ENCODE assay signal across 8 mouse cellular contexts in the genomic region with DNA sequence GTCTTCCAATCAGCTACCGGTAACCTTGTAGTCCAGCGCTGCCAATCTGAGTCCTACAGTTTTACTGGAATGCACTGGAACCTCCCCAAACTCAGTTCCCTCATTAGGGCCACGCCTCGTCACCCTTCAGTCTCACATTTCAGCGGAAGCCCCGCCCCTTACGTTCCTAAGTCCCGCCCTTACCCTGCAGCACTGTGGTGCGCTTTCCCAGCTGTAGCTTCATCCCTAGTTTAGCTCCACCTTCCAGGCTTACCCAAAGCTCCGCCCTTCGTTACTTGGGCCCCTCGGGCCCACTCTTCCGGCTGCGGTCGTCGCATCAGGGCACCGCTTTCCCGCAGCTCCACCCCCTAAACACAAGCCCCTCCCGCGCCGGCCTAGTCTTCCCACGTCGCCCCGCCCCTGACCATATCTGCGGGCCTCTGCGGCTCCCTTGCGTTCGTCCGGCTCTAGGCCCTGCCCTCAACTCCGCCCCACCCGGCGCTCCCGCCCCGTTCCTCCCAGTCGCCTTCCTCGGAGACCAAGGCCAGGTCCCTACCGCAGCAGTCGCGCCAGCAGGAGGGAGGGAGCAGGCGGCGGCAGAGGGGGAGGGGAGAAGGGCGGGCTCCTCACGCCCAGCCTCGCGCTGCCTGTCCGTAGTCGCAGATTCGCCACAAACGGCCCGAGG. TPM values are rescaled to one million over a fixed set of nuclear protein-coding genes. Genes with fewer than 3 reads are reported as not detected.
DNase-seq lines count a peak whose midpoint lies in the region; ATAC-seq lines count a peak whose summit lies in the region.

No protein-coding gene starts in this region.

- peak overlapping the region; percentile 99 for H3K27ac ChIP-seq in heart, embryonic 14.5 days (replicated peaks in 1 of 2; ENCODE audit: control insufficient read depth in 1 of 2, insufficient read depth in 1 of 2, low read depth in 2 of 2, low read length in 2 of 2)
- peak overlapping the region; percentile 95 for H3K27ac ChIP-seq in liver, embryonic 13.5 days
- H3K27ac ChIP-seq in stomach, embryonic 16.5 days (ENCODE audit: low read length), result peak overlapping the region; percentile 99

- peak; percentile 98 for DNase-seq in c-Kit-negative CD71-positive TER-119-positive erythroid progenitor cells, embryonic 14.5 days (ENCODE audit: low read depth, low spot score)
- peak; percentile 99 for DNase-seq in fibroblast of lung, adult 2 months (ENCODE audit: low read depth)
- DNase-seq in kidney, postnatal 14 days, result peak; percentile 100
- peak; percentile 100 for DNase-seq in liver, embryonic 13.5 days
- peak; percentile 98 for DNase-seq in neural tube, embryonic 10.5 days (ENCODE audit: extremely low spot score, low spot score)

- H3K36me3 ChIP-seq in heart, embryonic 14.5 days (ENCODE audit: control insufficient read depth, insufficient read depth, low read length), result peaks cover 16% of the 10 kb centered on the region
- peaks cover 17% of the 10 kb centered on the region for H3K36me3 ChIP-seq in liver, embryonic 13.5 days
- H3K36me3 ChIP-seq in stomach, embryonic 16.5 days (ENCODE audit: control insufficient read depth, insufficient read depth, low read length), result 0 out of 2 replicates have a peak, but pooled peaks cover 3% of the 10 kb centered on the region

- no peaks in the 10 kb centered on the region for H3K9me3 ChIP-seq in heart, embryonic 14.5 days (ENCODE audit: control insufficient read depth, low read length)
- no peaks in the 10 kb centered on the region for H3K9me3 ChIP-seq in liver, embryonic 13.5 days (replicated peaks)
- no peaks in the 10 kb centered on the region for H3K9me3 ChIP-seq in stomach, embryonic 16.5 days (replicated peaks; ENCODE audit: control insufficient read depth, low read length)

- under 1% methylated on average over 48 of the region's 50 CpGs for WGBS in heart, embryonic 14.5 days
- under 1% methylated on average over 50 of the region's 50 CpGs for WGBS in liver, embryonic 13.5 days (ENCODE audit: insufficient replicate concordance)
- under 1% methylated on average over 50 of the region's 50 CpGs for WGBS in stomach, embryonic 16.5 days

- peak overlapping the region; percentile 89 to 93 for H3K4me3 ChIP-seq in heart, embryonic 14.5 days (ENCODE audit: control insufficient read depth in 1 of 2, insufficient read depth in 1 of 2, low read depth in 1 of 2, low read length in 2 of 2)
- H3K4me3 ChIP-seq in liver, embryonic 13.5 days (replicated peaks), result peak overlapping the region; percentile 99
- peak overlapping the region; percentile 83 for H3K4me3 ChIP-seq in stomach, embryonic 16.5 days (replicated peaks; ENCODE audit: low read length)

- peak; percentile 92 for ATAC-seq in CD4-positive, CD25-positive, alpha-beta regulatory T cell, adult 4 months
- peak; percentile 98 for ATAC-seq in heart, embryonic 14.5 days (ENCODE audit: insufficient number of reproducible peaks, insufficient read depth, low FRiP score, low read depth)
- ATAC-seq in liver, embryonic 13.5 days (ENCODE audit: low read depth), result peak; percentile 96
- peak; percentile 98 for ATAC-seq in stomach, embryonic 16.5 days (ENCODE audit: insufficient read depth, low FRiP score)

- no peaks in the 10 kb centered on the region for H3K27me3 ChIP-seq in heart, embryonic 14.5 days (ENCODE audit: control insufficient read depth, insufficient read depth, low read length)
- no peaks in the 10 kb centered on the region for H3K27me3 ChIP-seq in liver, embryonic 13.5 days
- no peaks in the 10 kb centered on the region for H3K27me3 ChIP-seq in stomach, embryonic 16.5 days (ENCODE audit: control insufficient read depth, insufficient read depth, low read length)

- H3K9ac ChIP-seq in heart, embryonic 14.5 days (ENCODE audit: low read length), result peak overlapping the region; percentile 94
- H3K9ac ChIP-seq in liver, embryonic 13.5 days, result peak overlapping the region; percentile 97
- H3K9ac ChIP-seq in stomach, embryonic 16.5 days (ENCODE audit: low read length), result peak overlapping the region; percentile 98

- peaks cover 4 to 22% of the 10 kb centered on the region in 2 experiments for H3K4me1 ChIP-seq in heart, embryonic 14.5 days (ENCODE audit: control insufficient read depth in 2 of 2, insufficient read depth in 2 of 2, low read length in 2 of 2)
- H3K4me1 ChIP-seq in liver, embryonic 13.5 days (replicated peaks), result peaks cover 30% of the 10 kb centered on the region
- H3K4me1 ChIP-seq in stomach, embryonic 16.5 days (ENCODE audit: control insufficient read depth, insufficient read depth, low read length), result peaks cover 15% of the 10 kb centered on the region

- peak overlapping the region; percentile 84 for H3K4me2 ChIP-seq in heart, embryonic 14.5 days (ENCODE audit: low read length)
- H3K4me2 ChIP-seq in liver, embryonic 13.5 days, result peak overlapping the region; percentile 96
- peak overlapping the region; percentile 80 for H3K4me2 ChIP-seq in stomach, embryonic 16.5 days (ENCODE audit: low read depth, low read length)

RNA-seq across cellular contexts. Expression of a gene that starts 0.5 kb away (rescaled TPM):
- 10 to 100 TPM; 11.7 to 12.0 TPM for polyA plus RNA-seq in CD4-positive, CD25-positive, alpha-beta regulatory T cell, adult 4 months (2017; shearing (Covaris generic))
- 11.7 and 11.8 TPM in 2 replicates for polyA plus RNA-seq in heart, embryonic 14.5 days (2014; fragmentation: Nextera tagmentation; extraction: Ambion mirVana)
- polyA plus RNA-seq in liver, embryonic 13.5 days (2015; fragmentation: Nextera tagmentation; extraction: Ambion mirVana), result 7.5 and 9.2 TPM in 2 replicates
- 12.9 and 13.6 TPM in 2 replicates for polyA plus RNA-seq in stomach, embryonic 16.5 days (2015; fragmentation: Nextera tagmentation; extraction: Ambion mirVana)

RNA-seq across cellular contexts. Expression of a gene that starts 20.3 kb away (rescaled TPM):
- 10 to 100 TPM; 15.9 to 26.2 TPM for polyA plus RNA-seq in CD4-positive, CD25-positive, alpha-beta regulatory T cell, adult 4 months (2017; shearing (Covaris generic))
- 10.1 and 10.3 TPM in 2 replicates for polyA plus RNA-seq in heart, embryonic 14.5 days (2014; fragmentation: Nextera tagmentation; extraction: Ambion mirVana)
- 5.6 and 6.8 TPM in 2 replicates for polyA plus RNA-seq in liver, embryonic 13.5 days (2015; fragmentation: Nextera tagmentation; extraction: Ambion mirVana)
- polyA plus RNA-seq in stomach, embryonic 16.5 days (2015; fragmentation: Nextera tagmentation; extraction: Ambion mirVana), result 12.0 and 12.6 TPM in 2 replicates

RNA-seq across cellular contexts. Expression of a gene that starts 24.3 kb away (rescaled TPM):
- polyA plus RNA-seq in CD4-positive, CD25-positive, alpha-beta regulatory T cell, adult 4 months (2017; shearing (Covaris generic)), result under 1 TPM; 0.23 to 0.28 TPM
- 0.07 TPM in 1 of 2 replicates, not detected in the other for polyA plus RNA-seq in heart, embryonic 14.5 days (2014; fragmentation: Nextera tagmentation; extraction: Ambion mirVana)
- polyA plus RNA-seq in liver, embryonic 13.5 days (2015; fragmentation: Nextera tagmentation; extraction: Ambion mirVana), result 0.17 TPM in 1 of 2 replicates, not detected in the other
- 0.06 TPM in 1 of 2 replicates, not detected in the other for polyA plus RNA-seq in stomach, embryonic 16.5 days (2015; fragmentation: Nextera tagmentation; extraction: Ambion mirVana)

RNA-seq across cellular contexts. Expression of a gene that starts 37.3 kb away (rescaled TPM):
- polyA plus RNA-seq in CD4-positive, CD25-positive, alpha-beta regulatory T cell, adult 4 months (2017; shearing (Covaris generic)), result 1 to 10 TPM; 2.2 to 2.9 TPM
- 131 and 134 TPM in 2 replicates for polyA plus RNA-seq in heart, embryonic 14.5 days (2014; fragmentation: Nextera tagmentation; extraction: Ambion mirVana)
- 19.9 and 22.6 TPM in 2 replicates for polyA plus RNA-seq in liver, embryonic 13.5 days (2015; fragmentation: Nextera tagmentation; extraction: Ambion mirVana)
- 82.5 and 87.8 TPM in 2 replicates for polyA plus RNA-seq in stomach, embryonic 16.5 days (2015; fragmentation: Nextera tagmentation; extraction: Ambion mirVana)

Comparison
In these comparisons a context has a peak if more than half of its experiments do, and no peak if none do; other contexts are left out.
1. Peak in every context shown above with its lines: DNase-seq, ATAC-seq, H3K4me3 ChIP-seq and H3K27ac ChIP-seq.